Mouse (Mus musculus) olfactory bulb, adult 2 months (tissue): Measurements from ENCODE around the gene Zdhhc4.

Source experiments
- CTCF ChIP-seq: fragments of 200-500 bp; IDR thresholded peaks from 2 replicates; pipeline ENCODE4 v1.5.1; 2012; ENCODE audit warnings: low read depth, mild to moderate bottlenecking, low read length, moderate library complexity; ENCODE audit not compliant: insufficient read depth
- POLR2A ChIP-seq: fragments of 200-500 bp; IDR thresholded peaks from 2 replicates; pipeline ENCODE4 v1.6.1; 2012; ENCODE audit warnings: mild to moderate bottlenecking, low read depth, low read length, moderate library complexity; ENCODE audit not compliant: insufficient read depth

DNA sequence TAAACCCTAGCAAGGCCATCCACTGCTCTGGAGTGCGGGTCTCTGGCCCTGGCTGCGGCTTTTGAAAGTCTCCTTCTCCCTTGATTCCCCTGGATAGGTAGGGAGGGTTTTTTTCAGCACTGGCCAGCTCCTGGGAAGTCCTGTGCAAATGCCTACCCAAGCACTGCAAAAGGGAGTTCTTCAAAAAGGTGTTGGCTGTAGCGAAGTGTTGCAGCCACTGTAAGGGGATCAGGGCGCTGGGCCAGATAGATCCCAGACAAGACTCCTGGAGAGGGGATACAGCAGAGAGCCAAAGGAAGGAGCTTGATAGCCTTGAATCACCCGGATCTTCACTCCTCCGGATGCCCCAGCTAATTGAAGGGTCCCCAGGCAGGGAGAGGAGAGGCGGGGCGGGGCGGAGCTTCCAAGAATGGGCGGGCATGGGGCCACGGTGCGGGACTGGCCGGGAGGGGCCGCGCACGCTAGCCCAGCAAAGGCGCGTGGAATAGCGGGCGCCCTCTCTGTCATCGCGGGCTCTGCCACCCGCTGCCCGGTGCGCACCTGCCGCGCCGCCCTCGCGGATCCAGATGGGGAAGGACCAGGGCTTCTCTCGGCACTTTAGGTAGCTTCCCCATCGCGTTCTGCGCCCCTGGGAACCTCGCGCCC lies 40.7 kb upstream of the Zdhhc4 start:
- no peak for TF ChIP-seq POLR2A
- no peak for TF ChIP-seq CTCF
